Mouse (Mus musculus) intestine, embryonic 16.5 days (tissue): ENCODE data around the gene Tesk1. TPM values are rescaled to one million over a fixed set of nuclear protein-coding genes. Genes with fewer than 3 reads are reported as not detected.
A peak's percentile ranks its signal among the peaks of the same experiment; 100 is the strongest.
"Not testable (repeated sequence)": the region's sequence is repeated elsewhere in the genome, so short reads cannot be mapped to it uniquely, and the experiment has no call there.

Experiments
- ATAC-seq: fragments of 200-750 bp; cut with Nextera tagmentation; 2 replicates; pipeline ENCODE4 v1.8.0; 2017; ENCODE audit warnings: moderate TSS enrichment, moderate library complexity
- H3K27ac ChIP-seq: fragments of 300-500 bp; sonication (generic); 2 replicates; pipeline ENCODE4 v1.5.1; 2014; ENCODE audit warnings: mild to moderate bottlenecking, low read length
- H3K27me3 ChIP-seq: fragments of 300-500 bp; sonication (generic); replicated peaks from 2 replicates; pipeline ENCODE4 v1.6.1; 2014; ENCODE audit warnings: low read length, control low read depth, mixed read lengths; ENCODE audit not compliant: control insufficient read depth, insufficient read depth
- H3K36me3 ChIP-seq: fragments of 300-500 bp; sonication (generic); 2 replicates; pipeline ENCODE4 v1.6.1; 2014; ENCODE audit warnings: low read length, control low read depth; ENCODE audit not compliant: control insufficient read depth, insufficient read depth
- H3K4me1 ChIP-seq: fragments of 300-500 bp; sonication (generic); 2 replicates; pipeline ENCODE4 v1.6.1; 2014; ENCODE audit warnings: low read length, control low read depth, mixed read lengths; ENCODE audit not compliant: control insufficient read depth, insufficient read depth
- H3K4me2 ChIP-seq: fragments of 300-500 bp; sonication (generic); 2 replicates; pipeline ENCODE4 v1.6.1; 2014; ENCODE audit warnings: low read depth, low read length, control low read depth
- H3K4me3 ChIP-seq: fragments of 300-500 bp; sonication (generic); 2 replicates; pipeline ENCODE4 v1.5.1; 2014; ENCODE audit warnings: mild to moderate bottlenecking, low read length
- H3K9ac ChIP-seq: fragments of 300-500 bp; sonication (generic); 2 replicates; pipeline ENCODE4 v1.6.1; 2014; ENCODE audit warnings: low read depth, low read length
- H3K9me3 ChIP-seq: fragments of 300-500 bp; sonication (generic); 2 replicates; pipeline ENCODE4 v1.6.1; 2016; ENCODE audit warnings: low read length, control low read depth; ENCODE audit not compliant: control insufficient read depth
- WGBS: fragments of 180-500 bp; shearing (Covaris S2); extraction: QIAGEN DNeasy Blood & Tissue Kit; methylation state at CpG from one replicate; pipeline ENCODE4 v1.1.7; 2014; 5-methylcytosine and 5-hydroxymethylcytosine counted together
- polyA plus RNA-seq: library from polyadenylated mRNA; unstranded; fragments of >200 nt; fragmentation: Nextera tagmentation; extraction: Ambion mirVana; gene quantifications from 2 replicates; pipeline ENCODE4 v1.2.1, GENCODE M21; 2015

Gene Tesk1
- polyA plus RNA-seq, 1 experiment from 2014 or later, result 1.7 TPM

DNA sequence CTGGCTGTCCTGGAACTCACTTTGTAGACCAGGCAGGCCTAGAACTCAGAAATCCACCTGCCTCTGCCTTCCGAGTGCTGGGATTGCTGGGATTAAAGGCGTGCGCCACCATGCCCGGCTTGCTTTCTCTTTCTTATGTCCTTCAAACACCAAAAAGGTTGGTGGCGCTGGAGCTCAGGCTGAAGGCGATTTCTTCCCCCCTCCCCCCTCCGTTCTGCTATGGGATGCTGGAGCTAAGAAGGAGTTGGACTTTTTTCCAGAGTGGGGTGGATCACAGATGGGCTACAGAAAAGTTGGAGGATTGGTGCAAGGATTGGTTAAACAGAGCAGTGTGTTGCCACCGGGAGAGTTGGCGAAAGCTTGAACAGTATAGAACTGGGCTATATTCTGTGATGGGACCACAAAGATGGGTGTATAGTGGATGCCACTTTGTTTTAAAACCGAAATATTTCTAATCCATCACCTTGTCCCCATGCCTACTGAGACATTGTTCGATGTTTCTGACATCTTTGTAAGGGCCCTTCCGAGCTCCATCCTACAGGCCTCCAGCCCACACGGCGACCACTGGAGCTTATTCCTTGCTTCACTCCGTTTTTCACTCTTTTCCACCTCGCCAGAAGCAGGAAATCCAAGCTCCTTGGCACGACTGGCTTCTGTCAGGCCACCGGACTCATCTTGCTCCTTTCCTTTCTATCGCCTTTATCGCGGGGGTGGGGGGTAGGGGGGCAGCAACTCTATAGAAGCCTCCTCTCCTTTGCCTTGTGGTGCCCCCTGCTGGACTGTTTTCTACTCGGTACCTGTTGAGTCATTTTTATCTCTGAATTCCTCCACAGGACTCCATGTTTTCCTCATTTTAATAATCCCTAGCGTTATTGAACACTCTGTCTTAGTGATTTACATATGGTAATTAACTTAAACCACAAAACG lies 37.4 kb downstream of the Tesk1 start:
- 51% methylated on average over 24 of the region's 24 CpGs for WGBS
- ATAC-seq, result no peak
- Histone ChIP-seq H3K27me3 (no peaks in the 10 kb centered on the region), H3K9ac (no peak overlapping the region), H3K27ac (no peak overlapping the region), H3K4me3 (no peak overlapping the region), H3K4me2 (no peak overlapping the region), H3K4me1 (0 out of 2 replicates have a peak, but pooled peaks cover 5% of the 10 kb centered on the region), H3K36me3 (no peaks in the 10 kb centered on the region), H3K9me3 (no peaks in the 10 kb centered on the region)

DNA sequence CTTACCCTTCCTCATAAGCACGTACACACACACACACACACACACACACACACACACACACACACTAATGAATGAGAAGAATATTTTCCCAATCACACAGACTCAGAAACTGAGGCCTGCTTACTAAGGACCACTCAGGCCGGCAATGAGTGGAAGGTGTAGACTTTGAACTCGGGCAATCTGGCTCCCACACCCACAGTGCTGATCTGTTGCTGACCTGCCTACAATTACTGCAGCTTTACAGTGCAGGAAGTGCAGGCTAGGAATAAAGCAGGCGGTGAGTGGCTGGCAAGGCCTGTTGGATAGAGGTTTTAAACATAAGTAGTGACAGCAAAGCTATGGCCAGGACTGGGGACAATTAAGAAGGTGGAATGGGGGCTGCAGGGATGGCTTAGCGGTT lies 39.2 kb downstream of the Tesk1 start:
- Histone ChIP-seq H3K4me3 (no peak overlapping the region), H3K27ac (peak overlapping the region; percentile 50), H3K4me2 (no peak overlapping the region), H3K36me3 (no peaks in the 10 kb centered on the region), H3K9ac (no peak overlapping the region), H3K27me3 (no peaks in the 10 kb centered on the region), H3K9me3 (no peaks in the 10 kb centered on the region), H3K4me1 (0 out of 2 replicates have a peak, but pooled peaks cover 5% of the 10 kb centered on the region)
- 72% methylated on average over 5 of the region's 5 CpGs for WGBS
- ATAC-seq, result peak; percentile 87

DNA sequence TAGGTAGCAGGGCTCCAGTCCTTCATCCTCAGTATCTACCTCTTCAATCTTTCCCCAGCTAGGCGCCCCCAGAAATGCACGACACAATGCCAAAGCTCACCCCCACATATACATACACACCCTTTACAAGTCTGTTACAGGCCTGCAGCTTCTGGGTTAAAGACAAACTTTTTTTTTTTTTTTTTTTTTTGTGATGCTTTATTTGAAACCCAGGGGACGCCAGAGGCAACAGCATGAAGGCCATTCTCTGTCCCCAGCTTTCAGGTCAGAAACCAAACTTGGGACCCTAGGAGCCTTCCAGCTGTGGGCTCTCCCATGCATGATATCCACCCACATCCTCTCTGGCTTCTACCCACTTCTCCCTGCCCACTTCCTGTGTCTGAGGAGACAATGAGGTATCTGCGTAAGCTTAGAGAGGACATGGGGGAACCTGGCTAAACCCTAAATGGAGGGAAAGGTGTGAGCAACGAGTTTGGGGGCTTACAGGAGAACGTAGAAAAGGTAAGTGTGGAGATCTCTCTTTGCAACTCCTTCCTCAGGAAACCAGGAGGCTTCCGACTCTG lies 40.2 kb downstream of the Tesk1 start:
- 65% methylated on average over 7 of the region's 7 CpGs for WGBS
- Histone ChIP-seq H3K4me2 (no peak overlapping the region), H3K9ac (peak overlapping the region; percentile 31; the same call in 1 of the 2 replicates), H3K27ac (no peak overlapping the region), H3K36me3 (no peaks in the 10 kb centered on the region), H3K4me1 (0 out of 2 replicates have a peak, but pooled peaks cover 5% of the 10 kb centered on the region), H3K27me3 (no peaks in the 10 kb centered on the region), H3K9me3 (no peaks in the 10 kb centered on the region), H3K4me3 (no peak overlapping the region)
- no peak for ATAC-seq

DNA sequence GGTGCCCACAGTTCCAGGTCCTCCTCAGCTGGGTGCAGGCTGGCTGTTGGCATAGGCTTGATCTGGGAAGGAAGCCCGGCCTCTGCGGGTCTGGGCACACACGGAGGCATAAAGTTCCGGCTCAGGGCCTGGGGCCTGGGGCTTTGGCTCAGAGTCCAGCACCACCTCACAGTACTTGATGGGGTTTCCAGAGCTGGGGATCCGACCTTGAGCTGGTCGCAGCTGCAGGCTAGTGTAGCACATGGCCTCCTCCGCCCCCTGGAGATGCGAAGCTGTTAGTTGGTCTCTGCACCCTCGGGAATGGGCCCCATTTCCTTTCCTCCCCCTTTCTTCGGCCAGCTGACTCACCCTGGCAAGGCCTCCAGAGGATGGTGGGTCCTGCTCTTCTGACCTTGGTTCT lies 40.9 kb downstream of the Tesk1 start:
- Histone ChIP-seq H3K36me3 (no peaks in the 10 kb centered on the region), H3K27me3 (no peaks in the 10 kb centered on the region), H3K4me2 (no peak overlapping the region), H3K4me1 (0 out of 2 replicates have a peak, but pooled peaks cover 5% of the 10 kb centered on the region), H3K9me3 (no peaks in the 10 kb centered on the region), H3K27ac (no peak overlapping the region), H3K4me3 (no peak overlapping the region), H3K9ac (peak overlapping the region; percentile 31; the same call in 1 of the 2 replicates)
- 66% methylated on average over 10 of the region's 10 CpGs for WGBS
- ATAC-seq, result no peak

DNA sequence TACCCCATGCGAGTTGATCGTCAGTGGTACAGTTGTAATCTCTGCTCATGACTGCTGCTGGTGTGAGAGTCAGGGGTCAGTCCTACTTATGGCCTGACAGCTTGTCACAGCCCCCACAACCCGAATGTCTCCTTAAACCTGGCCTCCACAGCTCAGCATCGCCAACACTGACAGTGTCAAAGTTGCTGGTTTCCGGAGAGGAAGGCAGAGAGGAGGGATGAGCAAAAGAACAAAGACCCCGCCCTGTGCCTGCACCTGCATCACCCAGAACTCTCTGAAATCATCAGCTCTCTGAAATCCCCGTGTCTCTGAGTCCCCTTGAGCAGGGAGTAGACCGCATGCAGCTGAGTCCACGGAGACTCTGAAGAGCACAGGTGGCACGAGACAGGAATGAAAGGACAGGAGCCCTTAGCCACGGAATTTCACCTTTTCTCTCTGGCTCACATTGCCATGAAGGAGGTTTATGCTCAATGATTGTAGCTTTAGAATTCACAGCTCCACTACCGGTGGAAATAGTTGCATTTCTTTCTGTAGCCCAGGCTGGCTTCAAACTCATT lies 41.9 kb downstream of the Tesk1 start, which contains the start of gene Sit1:
Gene Sit1, minus strand, starts transcription at position 200 of the 557 bp plus-strand sequence.
- 62% methylated on average over 12 of the region's 12 CpGs for WGBS
- Histone ChIP-seq H3K4me2 (no peak within 1 kb of the TSS), H3K27ac (no peak within 1 kb of the TSS), H3K4me3 (no peak within 1 kb of the TSS), H3K27me3 (no peaks in the 10 kb centered on the region), H3K36me3 (no peaks in the 10 kb centered on the region), H3K9me3 (no peaks in the 10 kb centered on the region), H3K9ac (peak within 1 kb of the TSS; percentile 31; the same call in 1 of the 2 replicates), H3K4me1 (0 out of 2 replicates have a peak, but pooled peaks cover 5% of the 10 kb centered on the region)
- ATAC-seq, result no peak

DNA sequence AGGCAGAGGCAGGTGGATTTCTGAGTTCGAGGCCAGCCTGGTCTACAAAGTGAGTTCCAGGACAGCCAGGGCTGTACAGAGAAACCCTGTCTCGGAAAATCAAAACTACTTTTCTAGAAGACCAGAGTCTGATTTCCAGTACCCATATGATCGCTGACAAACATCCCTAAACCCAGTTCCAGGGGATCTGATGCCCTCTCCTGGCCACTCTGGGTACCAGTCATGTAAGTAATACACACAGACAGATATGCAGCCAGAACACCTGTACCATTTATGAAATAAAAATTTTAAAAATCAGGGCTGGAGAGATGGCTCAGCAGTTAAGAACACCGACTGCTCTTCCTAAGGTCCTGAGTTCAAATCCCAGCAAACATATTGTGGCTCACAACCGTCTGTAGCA lies 43.9 kb downstream of the Tesk1 start:
- not testable (repeated sequence) for ATAC-seq, H3K9ac ChIP-seq, H3K36me3 ChIP-seq, H3K27me3 ChIP-seq, H3K4me2 ChIP-seq, H3K4me3 ChIP-seq, H3K9me3 ChIP-seq, H3K27ac ChIP-seq
- peaks cover 10% of the 10 kb centered on the region; the same call in 1 of the 2 replicates for H3K4me1 ChIP-seq
- WGBS, result 90% methylated on average over 5 of the region's 5 CpGs

DNA sequence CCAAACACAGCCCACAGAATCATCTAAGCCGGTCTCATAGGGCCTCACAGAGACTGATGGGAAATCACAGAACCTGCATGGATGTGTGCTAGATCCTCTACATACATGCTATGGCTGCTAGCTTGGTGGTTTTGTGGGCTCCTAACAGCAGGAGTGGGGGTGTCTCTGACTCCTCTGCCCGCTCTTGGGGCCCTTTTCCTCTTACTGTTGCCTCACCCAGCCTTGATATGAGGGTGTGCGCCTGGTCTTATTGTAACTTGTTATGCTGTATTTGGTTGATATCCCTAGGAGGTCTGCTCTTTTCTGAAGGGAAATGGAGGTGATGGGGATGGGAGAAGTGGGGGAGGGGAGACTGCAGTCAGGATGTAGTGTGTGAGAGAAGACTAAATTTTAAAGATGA lies 47.9 kb downstream of the Tesk1 start:
- no peak for ATAC-seq
- Histone ChIP-seq H3K4me2 (no peak overlapping the region), H3K27ac (no peak overlapping the region), H3K9me3 (no peaks in the 10 kb centered on the region), H3K4me3 (no peak overlapping the region), H3K9ac (no peak overlapping the region), H3K4me1 (peaks cover 9% of the 10 kb centered on the region), H3K27me3 (no peaks in the 10 kb centered on the region), H3K36me3 (no peaks in the 10 kb centered on the region)
- 94% methylated on average over 3 of the region's 3 CpGs for WGBS

DNA sequence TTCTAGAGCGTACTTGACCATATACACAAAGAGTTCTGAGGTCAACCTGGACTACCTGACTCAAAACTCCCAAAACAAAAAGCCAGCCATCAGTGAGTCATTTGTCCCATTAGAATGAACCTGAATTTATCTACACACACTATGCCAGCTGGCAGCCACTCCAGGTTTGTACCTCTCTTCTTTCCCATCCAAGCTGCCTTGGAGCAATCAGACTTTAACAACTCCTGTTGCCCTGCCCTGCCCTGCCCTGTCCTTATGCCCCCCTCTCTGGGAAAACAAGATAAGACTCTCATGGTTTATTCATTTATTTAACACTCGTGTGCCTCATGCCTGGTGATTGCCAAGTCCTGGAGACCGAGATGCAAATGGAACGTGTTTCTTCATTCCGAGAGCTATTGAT lies 49.1 kb downstream of the Tesk1 start:
- no peak overlapping the region for H3K4me2 ChIP-seq
- 65% methylated on average over 5 of the region's 5 CpGs for WGBS
- H3K4me1 ChIP-seq, result peaks cover 9% of the 10 kb centered on the region
- H3K36me3 ChIP-seq, result no peaks in the 10 kb centered on the region
- peak; percentile 20; the same call in 1 of the 2 replicates for ATAC-seq
- no peak overlapping the region for H3K9ac ChIP-seq
- no peaks in the 10 kb centered on the region for H3K9me3 ChIP-seq
- H3K27me3 ChIP-seq, result no peaks in the 10 kb centered on the region
- no peak overlapping the region for H3K4me3 ChIP-seq
- H3K27ac ChIP-seq, result no peak overlapping the region
